Mouse (Mus musculus): ENCODE results near the gene Tmem131l.

GRCm38 (mm10) chr3:83997036-83997435 lies 42.9 kb downstream of the Tmem131l start:
- TF ChIP-seq CTCF (IDR thresholded peaks at IDR 0.05; ENCODE audit: low read depth, low read length), result no peak
- no peak for TF ChIP-seq POLR2A (IDR thresholded peaks at IDR 0.05; ENCODE audit: borderline replicate concordance, low read depth, low read length)
